Mouse (Mus musculus) forebrain, embryonic 15.5 days (tissue): ENCODE data around the gene Arid3b. TPM values are rescaled to one million over a fixed set of nuclear protein-coding genes. Genes with fewer than 3 reads are reported as not detected.

ENCODE experiments used
- ATAC-seq: fragments of 200-750 bp; cut with Nextera tagmentation; replicated peaks from 2 replicates; pipeline ENCODE4 v1.8.0; 2017; ENCODE audit warnings: mild to moderate bottlenecking, moderate TSS enrichment, moderate library complexity
- H3K27ac ChIP-seq: fragments of 300-500 bp; sonication (generic); replicated peaks from 2 replicates; pipeline ENCODE4 v1.5.1; 2015; ENCODE audit warnings: mild to moderate bottlenecking, inconsistent platforms
- H3K27me3 ChIP-seq: fragments of 300-500 bp; sonication (generic); 2 replicates; pipeline ENCODE4 v1.6.1; 2015; ENCODE audit warnings: inconsistent platforms
- H3K36me3 ChIP-seq: fragments of 300-500 bp; sonication (generic); 2 replicates; pipeline ENCODE4 v1.6.1; 2015; ENCODE audit warnings: mild to moderate bottlenecking, inconsistent platforms
- H3K4me1 ChIP-seq: fragments of 300-500 bp; sonication (generic); 2 replicates; pipeline ENCODE4 v1.6.1; 2015; ENCODE audit warnings: inconsistent platforms
- H3K4me2 ChIP-seq: fragments of 300-500 bp; sonication (generic); replicated peaks from 2 replicates; pipeline ENCODE4 v1.6.1; 2015; ENCODE audit warnings: mild to moderate bottlenecking, inconsistent platforms
- H3K4me3 ChIP-seq: fragments of 300-500 bp; sonication (generic); 2 replicates; pipeline ENCODE4 v1.5.1; 2015; ENCODE audit warnings: mild to moderate bottlenecking, inconsistent platforms
- H3K9ac ChIP-seq: fragments of 300-500 bp; sonication (generic); replicated peaks from 2 replicates; pipeline ENCODE4 v1.6.1; 2015; ENCODE audit warnings: mild to moderate bottlenecking, inconsistent platforms
- H3K9me3 ChIP-seq: fragments of 300-500 bp; sonication (generic); 2 replicates; pipeline ENCODE4 v1.6.1; 2016; ENCODE audit warnings: inconsistent platforms
- WGBS: fragments of 180-500 bp; shearing (Covaris S2); methylation state at CpG from one replicate; pipeline ENCODE4 v1.1.7; 2015; ENCODE audit warnings: mixed read lengths; 5-methylcytosine and 5-hydroxymethylcytosine counted together
- polyA plus RNA-seq: library from polyadenylated mRNA; unstranded; fragments of >200 nt; fragmentation: Nextera tagmentation; extraction: Ambion mirVana; gene quantifications from 2 replicates; pipeline ENCODE4 v1.2.1, GENCODE M21; 2015

The Arid3b gene
- polyA plus RNA-seq, 1 experiment from 2014 or later = 8.0 TPM

- peaks cover 19% of the 10 kb centered on the region for H3K4me1 ChIP-seq
- no peak overlapping the region for H3K27ac ChIP-seq
- H3K9ac ChIP-seq = no peak overlapping the region
- WGBS = 91% methylated on average over 22 of the region's 22 CpGs
- H3K9me3 ChIP-seq = no peaks in the 10 kb centered on the region
- H3K27me3 ChIP-seq = no peaks in the 10 kb centered on the region
- no peak for ATAC-seq
- no peak overlapping the region for H3K4me2 ChIP-seq
- no peak overlapping the region for H3K4me3 ChIP-seq
- peaks cover 69% of the 10 kb centered on the region for H3K36me3 ChIP-seq
Measured at GRCm38 (mm10) chr9:57758528-57758927, 78.1 kb downstream of the Arid3b start.

GRCm38 (mm10) chr9:57757578-57757977 is 79.0 kb downstream of the Arid3b start:
- Histone ChIP-seq H3K27me3 (no peaks in the 10 kb centered on the region), H3K4me2 (no peak overlapping the region), H3K9ac (no peak overlapping the region), H3K36me3 (peaks cover 78% of the 10 kb centered on the region), H3K9me3 (no peaks in the 10 kb centered on the region), H3K4me1 (peaks cover 10% of the 10 kb centered on the region), H3K27ac (no peak overlapping the region), H3K4me3 (no peak overlapping the region)
- WGBS = 94% methylated on average over 3 of the region's 3 CpGs
- ATAC-seq = no peak

- H3K36me3 ChIP-seq = peaks cover 95% of the 10 kb centered on the region
- H3K27ac ChIP-seq = no peak overlapping the region
- H3K4me2 ChIP-seq = no peak overlapping the region
- H3K4me1 ChIP-seq = no peaks in the 10 kb centered on the region
- H3K9ac ChIP-seq = no peak overlapping the region
- no peaks in the 10 kb centered on the region for H3K9me3 ChIP-seq
- H3K27me3 ChIP-seq = no peaks in the 10 kb centered on the region
- ATAC-seq = no peak
- H3K4me3 ChIP-seq = no peak overlapping the region
- WGBS = 92% methylated on average over 7 of the region's 7 CpGs
Measured at GRCm38 (mm10) chr9:57750901-57751300, 85.7 kb downstream of the Arid3b start.

- no peak for ATAC-seq
- Histone ChIP-seq H3K9ac (no peak overlapping the region), H3K9me3 (no peaks in the 10 kb centered on the region), H3K27me3 (no peaks in the 10 kb centered on the region), H3K4me2 (no peak overlapping the region), H3K27ac (no peak overlapping the region), H3K4me1 (no peaks in the 10 kb centered on the region), H3K36me3 (peaks cover 82% of the 10 kb centered on the region), H3K4me3 (no peak overlapping the region)
- WGBS = 66% methylated on average over 1 of the region's 1 CpGs
Measured at GRCm38 (mm10) chr9:57748831-57749230, 87.8 kb downstream of the Arid3b start.

- no peaks in the 10 kb centered on the region for H3K4me1 ChIP-seq
- H3K9me3 ChIP-seq = no peaks in the 10 kb centered on the region
- H3K4me2 ChIP-seq = no peak overlapping the region
- WGBS = 75% methylated on average over 6 of the region's 6 CpGs
- no peak overlapping the region for H3K27ac ChIP-seq
- H3K9ac ChIP-seq = no peak overlapping the region
- no peaks in the 10 kb centered on the region for H3K27me3 ChIP-seq
- ATAC-seq = no peak
- H3K36me3 ChIP-seq = peaks cover 79% of the 10 kb centered on the region
- H3K4me3 ChIP-seq = no peak overlapping the region
Measured at GRCm38 (mm10) chr9:57748137-57748536, 88.5 kb downstream of the Arid3b start.

GRCm38 (mm10) chr9:57747067-57747466 is 89.5 kb downstream of the Arid3b start:
- H3K27me3 ChIP-seq = no peaks in the 10 kb centered on the region
- H3K9ac ChIP-seq = no peak overlapping the region
- 72% methylated on average over 1 of the region's 1 CpGs for WGBS
- H3K9me3 ChIP-seq = no peaks in the 10 kb centered on the region
- H3K4me2 ChIP-seq = no peak overlapping the region
- H3K4me1 ChIP-seq = no peaks in the 10 kb centered on the region
- no peak overlapping the region for H3K27ac ChIP-seq
- no peak overlapping the region for H3K4me3 ChIP-seq
- peaks cover 72% of the 10 kb centered on the region for H3K36me3 ChIP-seq
- ATAC-seq = no peak

- Histone ChIP-seq H3K9ac (no peak overlapping the region), H3K4me2 (no peak overlapping the region), H3K4me3 (no peak overlapping the region), H3K27ac (no peak overlapping the region), H3K27me3 (no peaks in the 10 kb centered on the region), H3K9me3 (no peaks in the 10 kb centered on the region), H3K36me3 (peaks cover 61% of the 10 kb centered on the region), H3K4me1 (no peaks in the 10 kb centered on the region)
- 74% methylated on average over 3 of the region's 3 CpGs for WGBS
- 0 out of 2 replicates have a peak, but pooled peaks have one; percentile 29 for ATAC-seq
Measured at GRCm38 (mm10) chr9:57744462-57745091, 92.0 kb downstream of the Arid3b start.

Other genes starting within 250 kb of the Arid3b start
- gene Ulk3, start 247.3 kb downstream of the Arid3b start, polyA plus RNA-seq = 26.6 and 29.8 TPM in 2 replicates
- gene Cplx3, start 230.5 kb downstream of the Arid3b start, polyA plus RNA-seq = 0.45 TPM in 1 of 2 replicates, not detected in the other
- not detected in 2 replicates for gene Lman1l, start 216.0 kb downstream of the Arid3b start, polyA plus RNA-seq
- gene Csk, start 183.2 kb downstream of the Arid3b start, polyA plus RNA-seq = 37.4 and 41.7 TPM in 2 replicates
- gene Cyp1a2, start 153.1 kb downstream of the Arid3b start, polyA plus RNA-seq = not detected in 2 replicates
- gene Cyp1a1, start 148.9 kb downstream of the Arid3b start, polyA plus RNA-seq = 0.06 and 0.20 TPM in 2 replicates
- 36.4 and 37.1 TPM in 2 replicates for gene Edc3, start 128.3 kb downstream of the Arid3b start, polyA plus RNA-seq
- 88.6 and 93.0 TPM in 2 replicates for gene Clk3, start 70.9 kb downstream of the Arid3b start, polyA plus RNA-seq
- 171 and 176 TPM in 2 replicates for gene Ubl7, start 74.2 kb upstream of the Arid3b start, polyA plus RNA-seq
- gene Sema7a, start 103.3 kb upstream of the Arid3b start, polyA plus RNA-seq = 3.4 and 3.6 TPM in 2 replicates
- gene Cyp11a1, start 169.6 kb upstream of the Arid3b start, polyA plus RNA-seq = 0.31 and 0.45 TPM in 2 replicates
- gene Stra6, start 227.0 kb upstream of the Arid3b start, polyA plus RNA-seq = 8.7 and 10.8 TPM in 2 replicates